Mouse (Mus musculus): ENCODE measurements around the gene Washc3.

Gene Washc3

DNA sequence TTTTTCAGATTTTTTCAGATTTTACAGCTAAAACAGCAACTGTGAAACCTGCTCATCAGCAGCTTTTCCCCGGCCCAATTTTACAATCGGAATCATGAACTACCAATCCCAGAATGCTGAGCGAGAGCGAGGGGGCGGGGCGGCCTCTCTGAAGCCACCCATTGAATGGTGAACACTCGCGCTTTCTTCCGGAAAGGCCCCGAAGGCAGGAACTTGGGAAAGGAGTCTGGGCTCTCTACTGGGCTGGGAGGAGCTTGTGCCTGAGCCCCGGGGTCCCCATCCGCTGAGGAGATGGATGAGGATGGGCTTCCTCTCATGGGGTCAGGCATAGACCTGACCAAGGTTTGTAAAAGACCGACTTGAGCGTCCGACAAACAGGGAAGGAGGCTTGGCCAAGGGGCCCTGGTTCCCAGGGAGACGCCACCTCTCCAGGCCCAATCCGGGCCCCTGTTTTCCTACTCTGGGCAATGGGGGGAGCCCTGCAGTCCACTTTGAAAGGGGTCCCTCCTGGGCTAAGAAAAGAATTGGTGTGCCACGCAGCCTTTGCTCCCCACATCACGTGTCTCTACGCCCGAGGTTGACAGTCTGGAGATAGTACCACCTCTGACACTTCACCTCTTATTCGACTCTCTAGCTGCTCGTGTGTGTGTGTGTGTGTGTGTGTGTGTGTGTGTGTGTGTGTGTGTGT, at the start of gene Washc3:
Gene Washc3 (plus strand): TSS at position 143 of the 688 bp plus-strand sequence.
- peak; percentile 97 for DNase-seq (ENCODE audit: low spot score in 2 of 2)

DNA sequence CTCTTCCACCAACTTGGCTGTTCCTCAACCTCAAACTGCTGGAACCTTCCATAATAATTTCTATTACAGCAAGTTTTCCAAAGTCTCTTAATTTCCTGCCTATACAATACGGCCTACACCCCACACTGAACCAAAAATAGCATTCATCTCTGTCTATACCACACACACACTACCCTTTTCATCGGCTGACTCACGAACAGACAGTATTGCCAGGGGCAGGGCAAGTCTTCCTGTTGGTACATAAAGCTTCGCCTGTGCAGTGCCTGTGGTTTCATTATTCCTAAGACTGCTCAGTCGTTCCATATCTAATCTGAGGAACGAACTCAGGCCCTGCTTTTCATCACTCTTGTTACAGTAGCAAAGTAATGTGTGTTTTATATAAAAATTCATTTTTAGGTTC, 49.2 kb upstream of the Washc3 start:
- no peak for DNase-seq (ENCODE audit: low spot score in 2 of 2)

DNA sequence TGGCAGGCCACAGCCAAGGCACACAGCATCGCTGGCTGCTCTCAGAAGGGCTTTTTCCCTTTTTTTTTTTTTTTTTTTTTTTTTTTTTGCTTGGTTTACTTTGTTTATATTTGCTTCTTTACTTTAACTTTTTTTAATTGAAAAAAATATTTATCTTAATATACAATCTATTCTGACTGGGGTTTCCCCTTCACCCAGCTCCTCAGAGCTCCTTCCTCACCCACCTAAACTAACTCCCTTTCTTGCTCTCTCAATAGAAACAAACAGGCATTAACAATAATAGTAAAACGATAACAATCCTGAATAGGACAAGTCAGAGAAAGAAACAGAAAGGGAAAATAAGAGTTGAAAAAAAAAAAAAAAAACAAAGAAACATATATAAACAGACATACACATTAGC, 38.8 kb upstream of the Washc3 start:
- DNase-seq (ENCODE audit: low spot score in 2 of 2): no peak

DNA sequence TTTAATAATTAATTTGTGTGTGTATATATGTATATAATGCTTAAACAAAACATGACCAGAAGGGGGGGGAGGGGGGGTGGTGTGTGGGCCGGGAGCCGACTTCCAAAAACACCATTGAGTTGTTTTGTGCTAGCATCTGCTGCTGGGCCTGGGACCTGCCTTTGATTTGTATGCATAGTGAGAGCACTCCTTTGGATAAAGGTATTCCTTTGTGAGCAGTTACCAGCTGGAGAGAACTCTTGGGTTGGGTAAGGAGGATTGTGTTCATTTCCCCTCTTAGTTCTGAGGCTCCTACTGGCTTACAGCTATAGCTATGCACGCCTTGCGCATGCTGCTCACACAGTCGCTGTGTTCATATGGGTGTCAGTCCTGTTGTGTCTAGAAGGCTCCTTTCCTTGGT, 38.2 kb upstream of the Washc3 start:
- DNase-seq (ENCODE audit: low spot score in 2 of 2): no peak

DNA sequence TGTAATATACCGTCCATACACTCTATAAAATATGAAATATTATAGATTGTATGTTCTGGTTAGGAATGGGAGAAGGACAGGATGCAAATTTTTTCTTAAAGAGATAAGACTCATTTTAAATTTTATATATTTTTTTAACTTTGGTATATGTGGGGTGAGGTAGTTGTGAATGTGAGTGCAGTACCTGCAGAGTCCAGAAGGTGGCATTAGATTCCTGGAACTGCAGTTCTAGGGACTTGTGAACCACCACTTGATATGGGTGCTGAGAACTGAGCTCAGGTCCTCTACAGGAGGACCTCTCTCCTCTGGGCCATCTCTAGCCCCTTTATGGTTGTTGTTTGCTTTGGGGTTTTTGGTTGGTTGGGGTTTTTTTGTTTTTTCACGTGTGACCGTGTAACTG, 34.7 kb upstream of the Washc3 start:
- DNase-seq (ENCODE audit: low spot score in 2 of 2): no peak

DNA sequence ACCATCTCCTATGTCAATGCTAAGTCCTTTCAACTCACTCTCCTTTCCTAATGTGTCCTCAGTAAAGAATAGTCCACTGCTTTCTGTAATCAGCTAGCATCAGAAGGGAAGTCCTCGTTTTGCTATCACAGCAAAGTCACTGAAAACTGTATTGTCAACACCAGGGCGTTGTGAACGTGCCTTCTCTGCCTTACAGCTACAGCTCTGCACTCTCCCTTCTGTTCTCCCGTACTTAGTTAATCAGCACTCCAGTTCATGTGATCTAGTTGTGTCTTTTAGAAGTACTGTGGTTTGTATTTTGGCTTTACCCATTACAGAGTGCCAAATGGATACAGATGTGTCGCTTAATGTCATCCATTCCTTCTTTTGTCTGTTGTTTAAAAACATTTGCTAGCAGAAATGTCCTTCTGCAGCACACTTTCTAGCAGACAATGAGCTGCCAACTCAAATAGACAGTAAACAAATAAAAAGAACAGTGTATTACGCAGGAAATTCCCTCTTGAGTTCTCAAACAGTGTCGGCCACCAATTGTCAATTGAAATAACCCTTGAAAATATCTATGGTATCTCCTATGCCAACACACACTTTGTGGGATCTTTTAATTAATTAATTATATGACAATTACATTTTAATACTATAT, 33.3 kb upstream of the Washc3 start:
- no peak for DNase-seq (ENCODE audit: low spot score in 2 of 2)

DNA sequence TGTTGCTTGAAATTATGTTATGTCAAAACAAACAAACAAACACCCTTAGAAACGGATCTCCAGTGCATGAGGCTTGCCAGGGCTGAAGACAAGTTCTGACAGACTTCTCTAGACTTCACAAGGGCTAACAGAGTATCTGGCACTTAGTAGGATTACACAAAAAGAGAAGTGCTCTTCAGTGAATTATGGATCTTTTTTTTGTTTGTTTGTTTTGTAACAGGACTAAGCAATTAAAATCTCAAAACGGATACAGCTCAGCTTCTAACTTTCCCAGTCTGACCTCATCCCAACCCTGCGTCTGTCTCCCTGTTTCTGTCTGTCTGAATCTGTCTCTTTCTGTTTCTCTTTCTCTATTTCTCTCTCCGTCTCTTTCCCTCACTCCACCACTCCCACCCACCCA, 352 bp upstream of the Washc3 start:
- no peak for DNase-seq (ENCODE audit: low spot score in 2 of 2)

DNA sequence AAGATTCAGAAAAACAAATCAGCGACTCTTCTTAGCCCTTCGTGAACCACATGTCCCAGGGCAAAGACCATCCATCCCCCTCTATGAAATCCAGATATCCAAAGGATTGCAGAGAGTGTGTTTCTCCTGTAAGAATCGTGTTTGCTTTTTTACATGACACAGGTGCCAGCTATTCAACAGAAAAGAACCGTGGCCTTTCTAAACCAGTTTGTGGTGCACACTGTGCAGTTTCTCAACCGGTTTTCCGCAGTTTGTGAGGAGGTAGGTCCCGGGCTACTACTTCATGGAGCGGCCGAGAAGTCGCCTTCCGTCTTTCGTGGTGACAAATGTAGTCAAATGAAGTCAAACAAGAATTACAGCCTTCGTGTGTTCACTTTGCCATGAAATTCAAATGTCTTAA, 757 bp downstream of the Washc3 start:
- DNase-seq (ENCODE audit: low spot score in 2 of 2): no peak

DNA sequence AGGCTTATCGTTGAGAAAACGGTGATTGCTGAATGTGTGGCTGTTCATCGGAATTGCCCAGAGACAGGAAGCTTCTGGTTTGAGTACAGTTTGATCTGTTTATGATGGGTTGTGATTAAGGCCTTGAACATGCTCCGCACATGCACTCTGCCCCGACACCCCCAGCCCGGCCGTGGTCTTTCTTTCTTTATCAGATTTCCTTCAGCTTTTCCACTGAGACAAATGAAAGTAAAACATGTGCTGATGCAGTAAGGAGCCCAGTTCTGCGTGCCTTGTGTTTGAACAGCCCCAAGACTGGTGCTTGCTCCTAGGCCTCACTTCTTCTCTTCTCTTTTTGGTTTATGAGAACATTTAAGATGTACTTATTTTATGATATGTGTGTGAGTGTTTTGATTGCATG, 1.7 kb downstream of the Washc3 start:
- DNase-seq (ENCODE audit: low spot score in 2 of 2): no peak

DNA sequence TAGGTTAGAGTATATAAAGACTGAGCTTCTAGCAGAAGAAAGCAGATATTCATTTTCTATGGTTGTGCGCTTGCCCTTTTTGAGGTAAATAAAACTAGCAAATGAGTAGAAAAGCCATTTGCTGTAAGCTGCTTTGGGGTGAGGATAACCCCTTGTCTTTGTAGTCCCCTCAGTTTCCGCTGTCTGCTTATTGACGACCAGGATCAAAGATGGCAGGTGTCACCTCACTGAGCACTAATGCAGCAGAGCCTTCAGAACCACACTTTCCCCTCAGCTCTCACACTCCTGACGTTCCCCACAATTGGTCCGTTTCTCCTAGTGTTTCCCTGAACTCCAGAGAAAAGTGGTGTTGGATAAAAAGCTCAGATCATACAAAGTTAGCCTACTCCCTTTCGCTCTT, 2.3 kb downstream of the Washc3 start:
- no peak for DNase-seq (ENCODE audit: low spot score in 2 of 2)

DNA sequence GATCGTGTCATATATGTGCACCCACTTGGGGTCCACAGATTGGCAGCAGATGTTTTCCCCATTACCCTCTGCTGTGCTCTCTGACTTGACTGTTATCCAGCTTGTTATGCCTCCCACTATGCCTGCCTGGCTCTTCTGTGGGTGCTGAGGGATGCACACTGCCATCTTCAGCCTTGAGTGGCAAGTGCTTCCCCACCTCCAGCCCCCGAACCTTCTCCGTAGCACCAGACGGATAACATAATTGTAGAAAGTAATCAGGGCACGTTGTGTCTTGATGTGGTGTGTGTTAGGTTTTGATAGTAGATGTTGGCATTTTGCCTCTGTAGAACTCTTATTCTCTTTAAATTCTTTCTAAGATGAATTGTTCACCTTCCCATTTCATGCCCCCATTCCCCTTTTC, 11.8 kb downstream of the Washc3 start:
- no peak for DNase-seq (ENCODE audit: low spot score in 2 of 2)

DNA sequence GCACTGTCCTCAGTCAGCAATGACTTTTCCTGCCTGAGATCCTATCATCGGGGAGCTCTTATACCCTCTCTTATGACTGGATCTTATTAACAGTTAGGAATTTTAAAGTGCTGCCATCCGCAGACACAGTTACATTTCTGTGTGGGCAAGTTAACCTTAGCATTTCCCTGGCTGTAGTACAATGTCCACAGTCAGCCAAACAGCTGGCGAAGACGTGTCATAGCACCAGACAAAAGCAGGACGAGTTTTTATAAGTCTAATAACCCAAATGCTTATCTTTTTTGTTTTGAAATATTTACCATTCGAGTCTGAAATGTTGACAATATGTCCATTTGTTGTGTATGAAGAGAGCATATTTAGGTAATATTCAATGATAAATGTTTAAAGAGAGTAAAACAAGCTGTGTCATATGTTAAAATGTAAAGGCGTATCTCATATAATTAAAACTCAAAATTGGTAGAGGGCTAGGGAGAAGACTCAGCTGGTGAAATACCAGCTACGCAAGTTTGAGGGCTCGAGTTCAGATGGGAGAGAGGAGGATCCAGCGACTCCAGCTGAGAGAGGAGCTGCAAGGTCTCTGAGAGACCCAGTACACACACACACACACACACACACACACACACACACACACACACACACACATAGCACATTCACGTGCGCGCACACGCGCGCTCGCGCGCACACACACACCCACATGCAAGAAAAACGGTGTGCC, 14.1 kb downstream of the Washc3 start:
- DNase-seq (ENCODE audit: low spot score in 2 of 2): no peak

DNA sequence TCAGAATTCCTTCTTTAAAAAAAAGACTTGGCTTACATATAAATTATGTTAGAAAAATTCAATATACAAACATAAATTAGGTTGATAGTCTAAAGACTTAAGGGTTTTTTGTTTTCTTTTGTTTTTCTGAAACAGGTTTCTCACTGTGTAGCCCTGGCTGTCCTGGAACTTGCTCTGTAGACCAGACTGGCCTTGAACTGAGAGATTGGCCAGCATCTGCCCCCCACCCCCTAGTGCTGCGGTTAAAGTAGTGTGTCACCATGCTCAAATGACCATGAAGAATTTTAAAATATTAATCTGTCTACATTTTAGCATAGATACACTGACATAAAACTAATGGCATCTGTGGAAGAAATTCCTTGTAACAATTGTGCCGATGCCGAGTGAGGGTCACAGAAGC, 17.3 kb downstream of the Washc3 start:
- no peak for DNase-seq (ENCODE audit: low spot score in 2 of 2)

DNA sequence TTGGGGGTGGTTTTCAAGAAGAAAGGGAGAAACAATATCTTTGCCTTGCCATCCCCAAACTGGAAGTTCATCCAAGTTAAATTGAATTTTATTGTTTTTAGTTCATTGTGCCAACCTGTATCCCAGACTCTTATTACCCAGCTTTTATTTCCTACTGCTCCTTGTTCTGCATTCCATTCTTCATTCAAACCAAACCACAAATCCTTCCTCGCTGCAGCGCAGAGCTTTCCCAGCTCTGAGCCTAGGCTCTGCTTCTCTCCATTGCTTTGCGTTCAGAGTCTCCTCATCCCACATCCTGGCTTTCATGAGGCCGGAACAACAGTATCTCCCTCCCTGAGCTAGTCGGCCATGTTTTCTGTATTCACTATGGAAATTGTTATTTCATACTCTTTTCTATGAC, 20.8 kb downstream of the Washc3 start:
- no peak for DNase-seq (ENCODE audit: low spot score in 2 of 2)

DNA sequence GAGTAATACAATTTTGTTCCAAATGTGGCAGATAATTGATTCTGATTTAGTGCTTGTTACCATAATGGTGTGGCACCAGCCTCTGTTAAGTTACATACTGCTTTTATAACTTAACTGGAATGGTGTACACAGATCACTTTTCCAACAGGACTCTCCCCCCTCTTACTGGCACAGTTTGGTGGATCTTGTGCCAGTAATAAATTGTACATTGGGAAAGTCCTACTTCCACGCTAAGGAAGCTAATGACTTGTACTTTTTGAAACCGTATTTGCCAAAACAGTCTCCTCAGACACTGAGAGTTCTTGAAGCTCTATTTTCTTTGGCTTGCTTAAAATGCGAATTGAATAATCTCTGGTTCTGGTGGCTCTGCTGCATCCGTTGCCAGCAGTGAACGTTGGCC, 24.5 kb downstream of the Washc3 start:
- DNase-seq (ENCODE audit: low spot score in 2 of 2): no peak

DNA sequence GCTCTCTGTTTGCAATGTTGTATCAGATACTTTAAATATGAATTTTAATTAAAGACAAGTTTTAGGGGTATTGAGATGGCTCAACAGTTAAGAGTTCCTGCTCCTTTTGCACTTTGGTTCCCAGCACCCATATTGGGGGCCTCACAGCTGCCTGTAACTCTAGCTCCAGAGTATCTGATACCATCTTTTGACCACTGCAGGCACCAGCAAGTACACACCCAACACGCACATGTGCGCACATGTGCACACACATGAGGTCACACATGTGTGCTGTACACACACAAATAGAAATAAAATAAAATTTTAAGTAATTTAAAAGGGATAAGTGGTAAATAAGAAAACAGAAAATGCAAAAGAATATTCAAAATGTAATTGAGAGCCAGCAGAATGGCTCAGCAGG, 27.1 kb downstream of the Washc3 start:
- DNase-seq (ENCODE audit: low spot score in 2 of 2): no peak

DNA sequence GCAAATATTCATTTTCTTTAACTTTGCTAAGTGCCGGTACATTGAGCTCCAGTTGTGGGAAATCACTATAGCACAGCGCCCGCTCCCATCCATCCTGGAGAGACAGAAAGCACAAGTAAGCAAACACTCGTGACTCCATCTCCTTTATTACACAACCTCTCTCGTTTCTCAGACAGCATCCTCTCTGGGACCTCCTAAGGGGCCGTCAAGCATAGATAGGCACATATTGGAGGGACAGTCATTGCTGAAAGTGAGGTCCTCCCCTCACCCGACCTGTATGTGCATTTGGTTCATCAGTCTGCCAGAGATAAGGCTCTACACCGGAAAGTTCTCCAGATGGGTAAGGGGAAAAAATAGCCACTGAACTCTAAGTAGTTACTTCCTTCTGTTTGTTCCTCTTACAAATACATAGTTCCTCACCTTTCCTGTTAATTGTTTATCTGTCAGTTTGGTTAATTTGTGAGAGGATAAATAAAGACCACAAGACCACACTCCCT, 27.7 kb downstream of the Washc3 start:
- DNase-seq (ENCODE audit: low spot score in 2 of 2): no peak

DNA sequence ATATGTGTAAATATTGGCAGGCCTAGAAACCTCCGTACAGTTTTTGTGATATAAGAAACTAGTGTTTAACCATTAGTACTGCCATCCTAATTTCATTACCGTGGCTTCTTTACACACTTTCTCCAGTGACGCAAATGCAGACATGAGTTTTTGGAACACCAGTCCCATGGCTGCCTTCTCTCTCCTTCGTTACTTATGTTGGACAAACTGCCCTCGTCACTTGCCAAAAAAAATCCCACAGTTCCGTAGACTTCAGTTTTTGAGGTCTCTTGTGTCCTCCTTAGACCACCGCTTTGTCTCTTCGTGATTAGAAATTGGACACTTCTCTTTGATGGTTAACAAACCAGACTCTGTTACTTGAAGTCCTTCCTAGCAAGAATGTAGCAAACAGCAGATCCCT, 30.8 kb downstream of the Washc3 start:
- DNase-seq (ENCODE audit: low spot score in 2 of 2): no peak

DNA sequence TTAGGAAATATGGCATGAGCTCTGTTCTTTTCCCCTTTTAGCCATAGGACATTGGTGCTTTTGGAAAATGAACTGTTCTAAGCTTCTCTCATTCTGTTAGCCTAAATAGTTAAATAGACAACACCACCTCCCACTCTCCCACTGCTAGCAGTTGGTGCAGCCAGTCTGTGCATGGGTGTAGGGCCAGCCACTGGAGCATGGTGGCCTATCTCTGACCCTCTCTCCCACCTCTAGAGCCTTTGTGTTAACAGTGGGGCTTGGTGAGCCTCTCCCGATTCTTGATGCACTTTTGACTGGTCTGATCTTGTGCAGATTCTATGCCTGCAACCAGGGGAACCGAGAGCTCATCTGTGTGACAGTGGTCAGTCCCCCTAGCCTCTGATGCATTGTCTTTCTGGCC, 31.9 kb downstream of the Washc3 start:
- no peak for DNase-seq (ENCODE audit: low spot score in 2 of 2)

DNA sequence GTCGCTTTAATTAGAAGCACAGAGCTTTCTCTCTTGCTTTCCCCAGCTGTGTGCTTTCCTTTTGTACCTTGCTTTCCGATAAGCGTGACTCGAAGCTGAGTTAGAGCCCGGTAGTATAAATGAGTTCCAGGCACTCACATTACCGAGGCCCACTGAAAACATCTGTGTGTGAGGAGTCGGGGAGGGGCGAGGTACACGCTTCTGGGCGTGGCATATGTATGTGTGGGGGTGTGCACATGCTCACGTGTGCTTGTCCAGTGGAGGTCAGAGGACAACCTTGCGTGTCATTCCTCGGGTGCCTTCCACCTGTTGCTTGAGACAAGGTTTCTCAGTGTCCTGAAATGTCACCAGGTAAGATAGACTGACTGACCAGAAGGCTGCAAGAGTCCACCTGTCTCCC, 43.8 kb downstream of the Washc3 start:
- DNase-seq (ENCODE audit: low spot score in 2 of 2): no peak

DNA sequence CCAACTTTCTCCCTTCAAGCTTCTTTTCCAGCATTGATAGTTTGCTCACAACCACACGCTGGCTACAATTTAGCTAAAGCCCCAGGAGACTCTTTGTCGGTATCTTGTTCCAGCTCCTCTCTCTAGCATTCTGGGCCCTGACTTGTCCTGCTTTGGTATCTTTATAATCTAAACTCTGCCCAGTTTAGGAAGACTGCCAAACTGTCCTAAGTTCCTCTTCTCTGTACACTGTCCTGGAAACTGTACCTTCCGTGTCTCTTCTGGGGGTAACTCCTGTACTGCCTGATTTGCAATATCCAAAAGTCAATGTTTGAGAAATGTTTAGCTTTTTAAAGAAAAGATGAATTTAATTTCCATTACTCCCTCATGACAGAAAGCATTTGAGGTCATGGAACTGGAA, 49.4 kb downstream of the Washc3 start:
- no peak for DNase-seq (ENCODE audit: low spot score in 2 of 2)

DNA sequence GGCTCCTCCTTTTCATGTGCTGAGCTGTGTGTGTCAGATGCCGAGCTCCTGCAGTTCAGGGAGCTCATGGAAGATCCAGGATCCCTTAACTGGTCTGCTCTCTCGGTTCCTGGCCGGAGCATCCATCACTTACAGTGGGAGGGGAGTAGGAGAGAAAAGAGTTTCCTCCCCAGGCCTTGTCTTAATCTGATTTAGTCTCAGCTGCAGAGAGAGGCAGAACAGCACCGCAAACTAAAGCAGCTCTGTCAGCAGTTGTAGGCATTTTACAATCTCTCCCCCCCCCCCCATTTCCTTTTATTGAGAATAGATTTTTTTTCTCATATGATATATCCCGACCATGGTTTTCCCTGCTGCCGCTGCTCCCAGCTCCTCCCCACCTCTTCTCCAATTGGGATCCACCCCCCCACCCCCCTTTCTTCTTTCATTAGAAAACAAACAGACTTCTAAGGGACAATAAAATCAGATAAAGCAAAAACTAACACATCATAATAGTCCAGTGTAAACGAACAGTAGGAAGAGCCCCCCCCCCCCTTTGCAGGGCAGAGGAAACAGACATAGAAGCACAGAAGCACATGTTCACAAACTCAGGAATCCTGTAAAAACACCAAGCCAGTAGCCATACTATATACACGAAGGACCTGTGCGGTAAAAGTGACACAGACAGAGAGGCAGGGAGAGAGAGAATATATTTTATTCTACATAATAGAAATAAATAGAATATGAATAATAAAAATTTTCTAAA, 51.4 kb downstream of the Washc3 start:
- no peak for DNase-seq (ENCODE audit: low spot score in 2 of 2)

Measured in right cerebral cortex, postnatal 10 days (tissue).